Mouse (Mus musculus) kidney, postnatal 0 days (tissue): ENCODE data around the gene Rspo1. TPM values are rescaled to one million over a fixed set of nuclear protein-coding genes. Genes with fewer than 3 reads are reported as not detected.

Source experiments
- ATAC-seq: fragments of 200-750 bp; cut with Nextera tagmentation; replicated peaks from 2 replicates; pipeline ENCODE4 v1.8.0; 2017; ENCODE audit warnings: low read depth, moderate number of reproducible peaks, moderate TSS enrichment, moderate library complexity; ENCODE audit not compliant: low FRiP score
- DNase-seq: peaks from one replicate; pipeline ENCODE4 v3.0.0-alpha.2; 2016; ENCODE audit warnings: low spot score
- H3K27ac ChIP-seq: fragments of 300-500 bp; sonication (generic); 2 replicates; pipeline ENCODE4 v1.5.1; 2014; ENCODE audit warnings: mild to moderate bottlenecking
- H3K27me3 ChIP-seq: fragments of 300-500 bp; sonication (generic); 2 replicates; pipeline ENCODE4 v1.6.1; 2014; ENCODE audit warnings: low read length, mixed read lengths; ENCODE audit not compliant: insufficient read depth
- H3K36me3 ChIP-seq: fragments of 300-500 bp; sonication (generic); 2 replicates; pipeline ENCODE4 v1.6.1; 2014; ENCODE audit warnings: low read length, mixed read lengths; ENCODE audit not compliant: insufficient read depth
- H3K4me1 ChIP-seq: fragments of 300-500 bp; sonication (generic); replicated peaks from 2 replicates; pipeline ENCODE4 v1.6.1; 2014; ENCODE audit warnings: antibody characterized with exemption, low read length, mixed read lengths; ENCODE audit not compliant: insufficient read depth
- H3K4me2 ChIP-seq: fragments of 300-500 bp; sonication (generic); 2 replicates; pipeline ENCODE4 v1.6.1; 2014; ENCODE audit warnings: mild to moderate bottlenecking, low read length, moderate library complexity, mixed read lengths
- H3K4me3 ChIP-seq: fragments of 300-500 bp; sonication (generic); replicated peaks from 2 replicates; pipeline ENCODE4 v1.5.1; 2014; ENCODE audit warnings: low read depth, low read length
- H3K9ac ChIP-seq: fragments of 300-500 bp; sonication (generic); 2 replicates; pipeline ENCODE4 v1.6.1; 2014; ENCODE audit warnings: low read depth, low read length
- H3K9me3 ChIP-seq: fragments of 300-500 bp; sonication (generic); replicated peaks from 2 replicates; pipeline ENCODE4 v1.6.1; 2016; ENCODE audit warnings: low read length, inconsistent platforms, mixed read lengths
- CTCF ChIP-seq: IDR thresholded peaks from 2 replicates; pipeline ENCODE4 v1.5.1; 2016; ENCODE audit warnings: antibody characterized with exemption, low read depth, mild to moderate bottlenecking, moderate library complexity
- WGBS: fragments of 180-500 bp; shearing (Covaris S2); extraction: QIAGEN DNeasy Blood & Tissue Kit; methylation state at CpG from one replicate; pipeline ENCODE4 v1.1.7; 2014; 5-methylcytosine and 5-hydroxymethylcytosine counted together
- polyA plus RNA-seq: library from polyadenylated mRNA; unstranded; fragments of >200 nt; fragmentation: Nextera tagmentation; extraction: Ambion mirVana; gene quantifications from 2 replicates; pipeline ENCODE4 v1.2.1, GENCODE M21; 2015

Rspo1 gene
- polyA plus RNA-seq, 1 experiment from 2014 or later = 17.4 TPM

DNA sequence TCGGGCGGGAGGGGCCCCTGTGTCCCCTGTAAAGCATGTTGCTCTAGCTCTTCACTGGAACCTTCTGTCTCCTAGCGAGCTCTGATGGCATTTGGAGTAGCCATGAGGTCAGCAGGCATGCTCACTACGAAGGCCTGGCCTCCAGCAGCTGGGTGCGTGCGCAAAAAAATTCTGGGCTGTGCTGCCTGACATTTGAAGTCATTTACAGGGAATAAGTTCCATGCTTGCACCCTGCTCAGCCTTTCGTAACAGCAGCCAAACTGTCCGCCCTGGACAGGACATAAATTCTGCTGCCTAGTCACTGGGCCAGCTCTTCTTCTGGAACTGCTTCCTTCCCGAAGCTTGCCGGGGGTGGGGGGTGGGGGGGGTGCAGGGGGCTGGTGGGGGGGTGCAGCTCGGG is 27.2 kb upstream of the Rspo1 start:
- 0 out of 2 replicates have a peak, but pooled peaks have one; percentile 21 for ATAC-seq
- peak; percentile 87 for DNase-seq
- Histone ChIP-seq H3K36me3 (no peaks in the 10 kb centered on the region), H3K9ac (no peak overlapping the region), H3K27ac (peak overlapping the region; percentile 66; the same call in 1 of the 2 replicates), H3K4me2 (no peak overlapping the region), H3K9me3 (no peaks in the 10 kb centered on the region), H3K4me1 (peaks cover 5% of the 10 kb centered on the region; the same call in 1 of the 2 replicates), H3K27me3 (no peaks in the 10 kb centered on the region), H3K4me3 (no peak overlapping the region)
- no peak for TF ChIP-seq CTCF
- 14% methylated on average over 11 of the region's 11 CpGs for WGBS

GRCm38 (mm10) chr4:124960940-124961339 is 25.3 kb upstream of the Rspo1 start:
- no peaks in the 10 kb centered on the region for H3K36me3 ChIP-seq
- H3K4me1 ChIP-seq = peaks cover 5% of the 10 kb centered on the region; the same call in 1 of the 2 replicates
- no peak for ATAC-seq
- H3K9me3 ChIP-seq = no peaks in the 10 kb centered on the region
- no peaks in the 10 kb centered on the region for H3K27me3 ChIP-seq
- DNase-seq = no peak
- no peak for TF ChIP-seq CTCF
- H3K9ac ChIP-seq = no peak overlapping the region
- H3K4me2 ChIP-seq = no peak overlapping the region
- no peak overlapping the region for H3K4me3 ChIP-seq
- H3K27ac ChIP-seq = no peak overlapping the region
- 77% methylated on average over 11 of the region's 11 CpGs for WGBS

DNA sequence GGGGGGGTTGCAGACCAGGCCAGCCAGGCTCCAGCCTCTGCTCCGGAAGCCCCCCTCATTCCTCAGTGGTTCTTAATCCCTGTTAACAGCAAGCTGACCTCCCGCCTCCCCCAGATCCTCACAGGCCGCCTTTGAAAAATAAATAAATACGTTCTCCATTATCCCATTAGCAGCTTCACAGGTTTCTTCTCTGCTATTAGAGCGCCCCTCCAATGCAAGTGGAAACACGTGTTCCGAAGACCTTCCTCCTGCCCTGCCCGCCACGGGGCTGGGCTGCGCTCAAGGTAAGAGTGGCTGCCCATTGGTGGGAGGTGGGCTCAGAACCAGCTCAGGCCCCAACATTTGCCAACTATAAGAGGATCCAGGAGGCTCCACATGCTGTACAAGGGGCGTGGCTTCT is 23.7 kb upstream of the Rspo1 start:
- H3K4me1 ChIP-seq = peaks cover 5% of the 10 kb centered on the region; the same call in 1 of the 2 replicates
- no peak for ATAC-seq
- no peaks in the 10 kb centered on the region for H3K36me3 ChIP-seq
- 43% methylated on average over 11 of the region's 11 CpGs for WGBS
- H3K9me3 ChIP-seq = no peaks in the 10 kb centered on the region
- no peaks in the 10 kb centered on the region for H3K27me3 ChIP-seq
- no peak for TF ChIP-seq CTCF
- H3K27ac ChIP-seq = no peak overlapping the region
- no peak overlapping the region for H3K4me2 ChIP-seq
- DNase-seq = no peak
- H3K4me3 ChIP-seq = no peak overlapping the region
- no peak overlapping the region for H3K9ac ChIP-seq

- no peaks in the 10 kb centered on the region for H3K27me3 ChIP-seq
- WGBS = 16% methylated on average over 8 of the region's 8 CpGs
- no peak for DNase-seq
- no peak overlapping the region for H3K9ac ChIP-seq
- ATAC-seq = no peak; the same call in 1 of the 2 replicates
- no peak overlapping the region for H3K4me3 ChIP-seq
- no peaks in the 10 kb centered on the region for H3K4me1 ChIP-seq
- no peaks in the 10 kb centered on the region for H3K9me3 ChIP-seq
- no peak for TF ChIP-seq CTCF
- no peak overlapping the region for H3K4me2 ChIP-seq
- H3K36me3 ChIP-seq = no peaks in the 10 kb centered on the region
- H3K27ac ChIP-seq = no peak overlapping the region
Observed at GRCm38 (mm10) chr4:124964912-124965599, 21.2 kb upstream of the Rspo1 start.

DNA sequence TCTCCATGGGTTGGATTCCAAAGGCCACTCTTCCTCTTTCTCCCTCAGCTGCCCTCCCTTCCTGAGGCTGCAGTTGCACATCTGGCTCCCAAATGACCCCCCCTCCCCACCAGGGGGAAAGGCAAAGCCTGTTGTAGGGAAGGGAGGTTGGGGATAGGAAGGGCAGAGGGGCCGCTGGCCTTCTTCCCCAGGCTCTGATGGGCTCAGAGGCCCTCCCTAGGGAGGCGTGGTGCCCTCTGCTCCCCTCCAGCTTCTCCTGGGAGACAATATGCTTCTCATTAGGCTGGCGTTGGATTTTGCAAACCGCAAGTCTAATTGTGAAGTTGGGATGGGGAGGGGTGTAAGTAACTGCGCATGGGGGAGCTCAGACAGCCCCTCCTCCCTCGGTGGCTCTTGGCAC is 17.5 kb upstream of the Rspo1 start:
- Histone ChIP-seq H3K27me3 (no peaks in the 10 kb centered on the region), H3K27ac (no peak overlapping the region), H3K4me2 (no peak overlapping the region), H3K4me3 (no peak overlapping the region), H3K9me3 (no peaks in the 10 kb centered on the region), H3K9ac (no peak overlapping the region), H3K4me1 (no peaks in the 10 kb centered on the region), H3K36me3 (no peaks in the 10 kb centered on the region)
- 65% methylated on average over 6 of the region's 6 CpGs for WGBS
- no peak for ATAC-seq
- no peak for TF ChIP-seq CTCF
- DNase-seq = no peak

DNA sequence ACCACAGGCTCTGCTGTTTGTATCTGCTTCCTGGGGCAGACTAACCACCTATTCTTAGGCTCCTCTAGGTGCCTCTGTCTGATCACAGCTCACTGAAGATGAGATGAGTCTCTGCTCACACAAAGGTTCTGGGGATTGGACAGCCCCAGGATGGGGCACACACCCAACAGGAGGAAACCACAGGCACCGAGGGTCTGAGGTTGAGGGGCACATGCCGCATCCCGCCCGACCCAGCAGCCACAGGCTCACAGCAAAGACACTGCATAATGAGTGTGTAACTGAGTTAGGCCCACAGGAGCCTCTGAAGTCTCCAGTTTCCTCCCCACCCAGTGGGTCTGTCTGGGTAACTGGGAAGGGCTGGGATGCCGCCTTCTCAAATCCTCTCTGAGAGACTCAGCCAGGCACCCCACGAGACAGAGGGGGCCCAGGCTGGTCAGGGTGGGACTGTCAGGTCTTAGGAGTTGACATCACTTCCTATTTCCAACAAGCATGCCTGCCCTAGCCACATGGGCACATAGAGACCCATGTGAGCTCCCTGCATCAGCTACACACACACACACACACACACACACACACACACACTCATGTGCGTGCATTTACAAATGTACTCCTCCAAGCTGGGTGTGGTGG is 16.9 kb upstream of the Rspo1 start:
- no peaks in the 10 kb centered on the region for H3K36me3 ChIP-seq
- H3K4me3 ChIP-seq = no peak overlapping the region
- no peak overlapping the region for H3K4me2 ChIP-seq
- DNase-seq (no peak), ATAC-seq (no peak)
- no peaks in the 10 kb centered on the region for H3K9me3 ChIP-seq
- WGBS = 74% methylated on average over 7 of the region's 7 CpGs
- no peaks in the 10 kb centered on the region for H3K4me1 ChIP-seq
- H3K27ac ChIP-seq = no peak overlapping the region
- no peaks in the 10 kb centered on the region for H3K27me3 ChIP-seq
- H3K9ac ChIP-seq = no peak overlapping the region
- no peak for TF ChIP-seq CTCF
